8 mouse cellular contexts compared by ENCODE assay signal in genomic region chr19:48204476-48204875, GRCm38 (mm10). TPM values are rescaled to one million over a fixed set of nuclear protein-coding genes. Genes with fewer than 3 reads are reported as not detected.
A peak's percentile ranks its signal among the peaks of the same experiment; 100 is the strongest.
DNase-seq lines count a peak whose midpoint lies in the region; ATAC-seq and TF ChIP-seq lines count a peak whose summit lies in the region.

No protein-coding gene starts in this region.

- H3K4me2 ChIP-seq in embryonic facial prominence, embryonic 13.5 days, result peak overlapping the region; percentile 99
- H3K4me2 ChIP-seq in hindbrain, embryonic 12.5 days (replicated peaks), result peak overlapping the region; percentile 95
- H3K4me2 ChIP-seq in midbrain, embryonic 14.5 days (ENCODE audit: low read length), result peak overlapping the region; percentile 96

- peaks cover 63% of the 10 kb centered on the region for H3K27me3 ChIP-seq in embryonic facial prominence, embryonic 13.5 days
- H3K27me3 ChIP-seq in hindbrain, embryonic 12.5 days, result peaks cover 21% of the 10 kb centered on the region
- H3K27me3 ChIP-seq in midbrain, embryonic 14.5 days (ENCODE audit: control insufficient read depth, insufficient read depth, low read length), result peaks cover 3% of the 10 kb centered on the region

- no peak overlapping the region for H3K9ac ChIP-seq in embryonic facial prominence, embryonic 13.5 days
- H3K9ac ChIP-seq in hindbrain, embryonic 12.5 days, result peak overlapping the region; percentile 78
- peak overlapping the region; percentile 79 for H3K9ac ChIP-seq in midbrain, embryonic 14.5 days (replicated peaks; ENCODE audit: low read length)

- WGBS in embryonic facial prominence, embryonic 13.5 days, result under 1% methylated on average over 8 of the region's 8 CpGs
- 2% methylated on average over 8 of the region's 8 CpGs for WGBS in hindbrain, embryonic 12.5 days
- 2% methylated on average over 8 of the region's 8 CpGs for WGBS in midbrain, embryonic 14.5 days

- no peak for DNase-seq in layer of hippocampus, adult 2 months (ENCODE audit: low spot score in 2 of 2)
- no peak for DNase-seq in layer of hippocampus, adult 8-10 months (ENCODE audit: low spot score in 2 of 2)
- no peak for DNase-seq in midbrain, embryonic 14.5 days
- no peak for DNase-seq in thymus, adult 18-20 months
- no peak for DNase-seq in spleen, postnatal 4 days (ENCODE audit: low spot score in 2 of 2)

- TF ChIP-seq CTCF in layer of hippocampus, adult 2 months (conservative IDR thresholded peaks at IDR 0.05), result no peak

- peak overlapping the region; percentile 89 for H3K27ac ChIP-seq in layer of hippocampus, adult 2 months
- no peak overlapping the region for H3K27ac ChIP-seq in embryonic facial prominence, embryonic 13.5 days
- no peak overlapping the region for H3K27ac ChIP-seq in hindbrain, embryonic 12.5 days
- peak overlapping the region; percentile 82 for H3K27ac ChIP-seq in midbrain, embryonic 14.5 days (replicated peaks; ENCODE audit: low read depth, low read length)

- no peak for ATAC-seq in embryonic facial prominence, embryonic 13.5 days (ENCODE audit: insufficient number of reproducible peaks, insufficient read depth, low FRiP score, low TSS enrichment, low read depth)
- peak; percentile 20; the same call in 1 of the 2 replicates for ATAC-seq in hindbrain, embryonic 12.5 days (ENCODE audit: low FRiP score)
- ATAC-seq in midbrain, embryonic 14.5 days (ENCODE audit: low FRiP score, low TSS enrichment), result no peak
- ATAC-seq in activated CD4-positive, CD25-positive, alpha-beta regulatory T cell, adult 4 months, result no peak

- no peaks in the 10 kb centered on the region for H3K36me3 ChIP-seq in embryonic facial prominence, embryonic 13.5 days
- H3K36me3 ChIP-seq in hindbrain, embryonic 12.5 days, result no peaks in the 10 kb centered on the region
- H3K36me3 ChIP-seq in midbrain, embryonic 14.5 days (ENCODE audit: control insufficient read depth, insufficient read depth, low read length), result no peaks in the 10 kb centered on the region

- peaks cover 4% of the 10 kb centered on the region; the same call in 1 of the 2 replicates for H3K9me3 ChIP-seq in embryonic facial prominence, embryonic 13.5 days
- H3K9me3 ChIP-seq in hindbrain, embryonic 12.5 days (replicated peaks), result 0 out of 2 replicates have a peak, but pooled peaks cover 3% of the 10 kb centered on the region
- no peaks in the 10 kb centered on the region for H3K9me3 ChIP-seq in midbrain, embryonic 14.5 days (ENCODE audit: control insufficient read depth, low read length)

- peaks cover 27% of the 10 kb centered on the region for H3K4me1 ChIP-seq in embryonic facial prominence, embryonic 13.5 days
- peaks cover 25% of the 10 kb centered on the region for H3K4me1 ChIP-seq in hindbrain, embryonic 12.5 days
- peaks cover 9% of the 10 kb centered on the region for H3K4me1 ChIP-seq in midbrain, embryonic 14.5 days (ENCODE audit: control insufficient read depth, insufficient read depth, low read length)

- H3K4me3 ChIP-seq in layer of hippocampus, adult 2 months, result peak overlapping the region; percentile 71
- H3K4me3 ChIP-seq in embryonic facial prominence, embryonic 13.5 days, result peak overlapping the region; percentile 54
- H3K4me3 ChIP-seq in hindbrain, embryonic 12.5 days, result peak overlapping the region; percentile 63
- H3K4me3 ChIP-seq in midbrain, embryonic 14.5 days (replicated peaks; ENCODE audit: low read depth, low read length), result peak overlapping the region; percentile 64

RNA-seq across cellular contexts. Expression of gene Sorcs3, which starts 1.3 kb away (rescaled TPM):
- 10 to 100 TPM; 34.1 to 34.3 TPM for total RNA-seq in layer of hippocampus, adult 2 months (2021)
- 10 to 100 TPM; 32.1 to 38.9 (median 34.6) TPM for total RNA-seq in layer of hippocampus, adult 8-10 months (2022)
- polyA plus RNA-seq in embryonic facial prominence, embryonic 13.5 days (2015; fragmentation: Nextera tagmentation; extraction: Ambion mirVana), result 0.55 and 0.95 TPM in 2 replicates
- 7.4 and 7.6 TPM in 2 replicates for polyA plus RNA-seq in hindbrain, embryonic 12.5 days (2016; fragmentation: Nextera tagmentation; extraction: Ambion mirVana)
- polyA plus RNA-seq in midbrain, embryonic 14.5 days (2014; fragmentation: Nextera tagmentation; extraction: Ambion mirVana), result 13.6 and 15.2 TPM in 2 replicates
- polyA plus RNA-seq in activated CD4-positive, CD25-positive, alpha-beta regulatory T cell, adult 4 months (2017; shearing (Covaris generic)), result not detected

Comparison
In these comparisons a context has a peak if more than half of its experiments do, and no peak if none do; other contexts are left out.
1. H3K27ac ChIP-seq: peak in layer of hippocampus, adult 2 months (single experiment) and midbrain, embryonic 14.5 days (single experiment); none in embryonic facial prominence, embryonic 13.5 days (single experiment) and hindbrain, embryonic 12.5 days (single experiment).
2. Peak in every context shown above with its lines, with median percentiles within 50 percentile points of each other: H3K4me3 ChIP-seq and H3K4me2 ChIP-seq.